Mouse (Mus musculus) regulatory T cell (primary cell): ENCODE measurements around the gene Cep112.

Experiments
- in situ Hi-C: fragments of 300-600 bp; cut with MboI, MseI; formaldehyde crosslinking; loops from one replicate; pipeline ENCODE4 v1.15.1; 2025; ENCODE audit warnings: high pct_unique_total_duplicates

The Cep112 gene

GRCm38 (mm10) chr11:108593207-108593958, 168.4 kb downstream of the Cep112 start:
- in situ Hi-C loops: no loop called here

- in situ Hi-C loops: no loop called here
These were observed 169.1 kb downstream of the Cep112 start for GRCm38 (mm10) chr11:108593959-108594579.

GRCm38 (mm10) chr11:108605301-108605700, 180.3 kb downstream of the Cep112 start:
- in situ Hi-C loops: no loop called here

GRCm38 (mm10) chr11:108606036-108606435, 181.0 kb downstream of the Cep112 start:
- in situ Hi-C loops: no loop called here

GRCm38 (mm10) chr11:108606836-108607235, 181.8 kb downstream of the Cep112 start:
- in situ Hi-C loops: no loop called here

GRCm38 (mm10) chr11:108620628-108621433, 195.8 kb downstream of the Cep112 start:
- in situ Hi-C loops: no loop called here

- in situ Hi-C loops: no loop called here
These were observed 196.5 kb downstream of the Cep112 start for GRCm38 (mm10) chr11:108621434-108621901.

GRCm38 (mm10) chr11:108625546-108626232, 200.7 kb downstream of the Cep112 start:
- in situ Hi-C loops: no loop called here

- in situ Hi-C loops: loop anchor here (5.0 kb wide), 1 partner anchor 40 kb away; no protein-coding TSS in a partner anchor
These were observed 212.8 kb downstream of the Cep112 start for GRCm38 (mm10) chr11:108637780-108638179.

GRCm38 (mm10) chr11:108655574-108655973, 230.6 kb downstream of the Cep112 start:
- in situ Hi-C loops: no loop called here

GRCm38 (mm10) chr11:108682014-108682413, 257.0 kb downstream of the Cep112 start:
- in situ Hi-C loops: no loop called here

- in situ Hi-C loops: loop anchor here (10.0 kb wide), 1 partner anchor 552 kb away; no protein-coding TSS in a partner anchor
These were observed 271.6 kb downstream of the Cep112 start for GRCm38 (mm10) chr11:108696563-108696962.

- in situ Hi-C loops: loop anchor here (25.0 kb wide), 1 partner anchor 1835 kb away; no protein-coding TSS in a partner anchor
These were observed 327.3 kb downstream of the Cep112 start for GRCm38 (mm10) chr11:108752301-108752700.

GRCm38 (mm10) chr11:108752765-108753164, 327.8 kb downstream of the Cep112 start:
- in situ Hi-C loops: loop anchor here (25.0 kb wide), 1 partner anchor 1835 kb away; no protein-coding TSS in a partner anchor

- in situ Hi-C loops: loop anchor here (25.0 kb wide), 1 partner anchor 1834 kb away; no protein-coding TSS in a partner anchor
These were observed 328.6 kb downstream of the Cep112 start for GRCm38 (mm10) chr11:108753361-108754240.

- in situ Hi-C loops: loop anchor here (25.0 kb wide), 1 partner anchor 1830 kb away; no protein-coding TSS in a partner anchor
These were observed 332.2 kb downstream of the Cep112 start for GRCm38 (mm10) chr11:108757211-108757610.

GRCm38 (mm10) chr11:108757626-108758430, 332.8 kb downstream of the Cep112 start:
- in situ Hi-C loops: loop anchor here (25.0 kb wide), 1 partner anchor 1829 kb away; no protein-coding TSS in a partner anchor

GRCm38 (mm10) chr11:108770064-108770463, 345.1 kb downstream of the Cep112 start:
- in situ Hi-C loops: loop anchor here (25.0 kb wide), 1 partner anchor 1817 kb away; no protein-coding TSS in a partner anchor
